Mouse (Mus musculus): ENCODE measurements around the gene Zfp692. TPM values are rescaled to one million over a fixed set of nuclear protein-coding genes. Genes with fewer than 3 reads are reported as not detected.

The Zfp692 gene
- 29.1 and 30.5 TPM in 2 replicates for polyA plus RNA-seq (2015; fragmentation: Nextera tagmentation; extraction: Ambion mirVana)

DNA sequence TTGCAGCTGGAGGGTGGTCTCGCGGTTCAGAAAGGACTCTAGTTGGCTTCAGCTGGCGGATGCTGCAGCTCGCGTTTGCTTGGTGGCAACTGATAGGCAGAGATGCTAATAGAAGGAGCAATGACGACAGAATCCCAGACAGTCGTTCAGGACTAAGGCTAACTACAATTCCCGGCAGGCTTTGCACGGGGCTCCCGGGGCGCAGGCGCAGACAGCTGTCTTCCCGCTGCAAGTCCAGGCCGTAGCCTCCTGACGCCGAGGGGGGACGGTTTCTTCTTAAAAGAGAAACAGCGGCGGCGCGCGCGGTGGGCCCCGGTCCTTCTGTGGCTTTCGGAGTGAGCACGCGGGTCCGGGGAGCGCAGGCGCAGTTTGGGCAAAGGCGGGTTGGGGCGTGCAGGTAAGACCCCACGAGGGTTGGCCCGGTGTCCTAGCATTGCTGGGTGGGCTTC lies at the start of gene Zfp692:
Gene Zfp692, plus strand, starts transcription at position 210 of the 449 bp plus-strand sequence.
- under 1% methylated on average over 34 of the region's 34 CpGs for WGBS
- H3K9me3 ChIP-seq (replicated peaks): no peaks in the 10 kb centered on the region
- peak within 1 kb of the TSS; percentile 58 for H3K4me3 ChIP-seq (replicated peaks)
- H3K4me2 ChIP-seq: peak within 1 kb of the TSS; percentile 90
- peak within 1 kb of the TSS; percentile 90 for H3K27ac ChIP-seq
- ATAC-seq (replicated peaks; ENCODE audit: low FRiP score): peak; percentile 71
- H3K9ac ChIP-seq: peak within 1 kb of the TSS; percentile 59
- H3K36me3 ChIP-seq: peaks cover 20% of the 10 kb centered on the region
- H3K4me1 ChIP-seq: peaks cover 26% of the 10 kb centered on the region
- no peaks in the 10 kb centered on the region for H3K27me3 ChIP-seq

- H3K36me3 ChIP-seq: no peaks in the 10 kb centered on the region
- no peak overlapping the region for H3K9ac ChIP-seq
- H3K27ac ChIP-seq: no peak overlapping the region
- no peak for ATAC-seq (replicated peaks; ENCODE audit: low FRiP score)
- peaks cover 3% of the 10 kb centered on the region; the same call in 1 of the 2 replicates for H3K27me3 ChIP-seq
- no peak overlapping the region for H3K4me3 ChIP-seq (replicated peaks)
- 87% methylated on average over 5 of the region's 5 CpGs for WGBS
- no peaks in the 10 kb centered on the region for H3K9me3 ChIP-seq (replicated peaks)
- no peaks in the 10 kb centered on the region for H3K4me1 ChIP-seq
- no peak overlapping the region for H3K4me2 ChIP-seq
Observed at GRCm38 (mm10) chr11:58257816-58258215, 49.1 kb upstream of the Zfp692 start.

DNA sequence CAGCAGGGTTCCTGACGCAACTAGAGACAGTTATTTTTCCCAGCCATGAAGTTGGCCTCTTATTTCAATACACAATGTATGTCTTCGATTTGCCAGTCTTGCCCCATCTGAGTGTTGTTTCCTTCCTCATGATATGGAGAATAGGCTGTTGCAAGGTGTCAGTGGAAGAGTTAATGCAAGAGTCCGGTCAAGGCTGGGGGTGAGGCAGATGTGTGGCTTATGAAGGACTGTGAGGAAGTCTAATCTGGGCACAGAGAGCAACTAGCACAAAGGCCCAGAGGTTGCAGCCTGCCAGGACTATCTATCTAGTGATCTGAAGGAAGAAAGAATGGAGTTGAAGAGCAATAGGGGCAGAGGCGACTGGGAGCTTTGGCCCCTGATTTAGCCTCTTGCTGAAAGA lies 46.7 kb upstream of the Zfp692 start:
- Histone ChIP-seq H3K27me3 (peaks cover 3% of the 10 kb centered on the region; the same call in 1 of the 2 replicates), H3K4me2 (no peak overlapping the region), H3K36me3 (no peaks in the 10 kb centered on the region), H3K9ac (no peak overlapping the region), H3K4me3 (replicated peaks) (no peak overlapping the region), H3K27ac (no peak overlapping the region), H3K9me3 (replicated peaks) (no peaks in the 10 kb centered on the region), H3K4me1 (no peaks in the 10 kb centered on the region)
- WGBS: 91% methylated on average over 4 of the region's 4 CpGs
- no peak for ATAC-seq (replicated peaks; ENCODE audit: low FRiP score)

DNA sequence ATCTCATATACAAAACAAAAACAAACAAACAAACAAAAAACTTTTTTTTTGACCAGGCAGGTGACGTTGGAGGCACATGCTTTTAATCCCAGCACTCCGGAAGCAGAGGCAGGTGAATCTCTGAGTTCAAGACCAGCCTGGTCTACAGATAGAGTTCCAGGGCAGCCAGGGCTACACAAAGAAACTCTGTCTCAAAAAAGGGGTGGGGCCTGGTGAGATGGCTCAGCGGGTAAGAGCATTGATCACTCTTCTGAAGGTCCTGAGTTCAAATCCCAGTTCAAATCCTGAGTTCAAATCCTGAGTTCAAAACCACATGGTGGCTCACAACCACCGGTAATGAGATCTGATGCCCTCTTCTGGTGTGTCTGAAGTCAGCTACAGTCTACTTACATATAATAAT lies 45.0 kb upstream of the Zfp692 start:
- WGBS: 84% methylated on average over 4 of the region's 4 CpGs
- no peak for ATAC-seq (replicated peaks; ENCODE audit: low FRiP score)
- no peak overlapping the region for H3K27ac ChIP-seq
- no peaks in the 10 kb centered on the region for H3K4me1 ChIP-seq
- no peak overlapping the region for H3K4me2 ChIP-seq
- no peaks in the 10 kb centered on the region for H3K36me3 ChIP-seq
- no peak overlapping the region for H3K4me3 ChIP-seq (replicated peaks)
- H3K27me3 ChIP-seq: peaks cover under 1% of the 10 kb centered on the region; the same call in 1 of the 2 replicates
- no peaks in the 10 kb centered on the region for H3K9me3 ChIP-seq (replicated peaks)
- H3K9ac ChIP-seq: no peak overlapping the region

DNA sequence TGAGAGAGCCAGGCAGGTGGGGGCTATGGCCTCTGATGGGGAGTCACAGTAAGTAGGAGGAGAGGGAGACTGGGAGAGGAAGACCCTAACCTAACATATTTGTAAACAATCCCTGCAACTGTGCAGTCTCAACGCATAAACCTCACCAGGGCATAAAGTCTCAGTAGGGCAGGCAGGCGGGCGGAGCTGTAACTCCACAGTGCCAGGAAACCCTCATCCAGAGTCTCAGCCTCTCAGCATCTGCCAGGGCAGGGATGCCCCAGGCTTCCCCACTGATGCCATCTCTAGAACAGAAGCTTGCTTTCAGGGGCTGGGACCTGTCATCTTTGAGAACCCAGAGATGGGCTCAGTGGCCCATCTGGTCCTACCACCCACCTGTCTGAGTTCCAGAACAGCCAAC lies 44.5 kb upstream of the Zfp692 start:
- ATAC-seq (replicated peaks; ENCODE audit: low FRiP score): no peak
- Histone ChIP-seq H3K9me3 (replicated peaks) (no peaks in the 10 kb centered on the region), H3K36me3 (no peaks in the 10 kb centered on the region), H3K4me3 (replicated peaks) (no peak overlapping the region), H3K27ac (no peak overlapping the region), H3K9ac (no peak overlapping the region), H3K4me2 (no peak overlapping the region), H3K4me1 (no peaks in the 10 kb centered on the region), H3K27me3 (no peaks in the 10 kb centered on the region)
- 88% methylated on average over 3 of the region's 3 CpGs for WGBS

GRCm38 (mm10) chr11:58263516-58263915 lies 43.4 kb upstream of the Zfp692 start:
- Histone ChIP-seq H3K9me3 (replicated peaks) (no peaks in the 10 kb centered on the region), H3K4me2 (no peak overlapping the region), H3K36me3 (no peaks in the 10 kb centered on the region), H3K4me3 (replicated peaks) (no peak overlapping the region), H3K9ac (no peak overlapping the region), H3K27ac (no peak overlapping the region), H3K27me3 (no peaks in the 10 kb centered on the region), H3K4me1 (no peaks in the 10 kb centered on the region)
- WGBS: 78% methylated on average over 2 of the region's 2 CpGs
- no peak for ATAC-seq (replicated peaks; ENCODE audit: low FRiP score)

GRCm38 (mm10) chr11:58264546-58264945 lies 42.3 kb upstream of the Zfp692 start:
- Histone ChIP-seq H3K9ac (no peak overlapping the region), H3K4me2 (no peak overlapping the region), H3K36me3 (no peaks in the 10 kb centered on the region), H3K27ac (no peak overlapping the region), H3K4me3 (replicated peaks) (no peak overlapping the region), H3K9me3 (replicated peaks) (no peaks in the 10 kb centered on the region), H3K4me1 (no peaks in the 10 kb centered on the region), H3K27me3 (no peaks in the 10 kb centered on the region)
- WGBS: 73% methylated on average over 9 of the region's 9 CpGs
- no peak for ATAC-seq (replicated peaks; ENCODE audit: low FRiP score)

DNA sequence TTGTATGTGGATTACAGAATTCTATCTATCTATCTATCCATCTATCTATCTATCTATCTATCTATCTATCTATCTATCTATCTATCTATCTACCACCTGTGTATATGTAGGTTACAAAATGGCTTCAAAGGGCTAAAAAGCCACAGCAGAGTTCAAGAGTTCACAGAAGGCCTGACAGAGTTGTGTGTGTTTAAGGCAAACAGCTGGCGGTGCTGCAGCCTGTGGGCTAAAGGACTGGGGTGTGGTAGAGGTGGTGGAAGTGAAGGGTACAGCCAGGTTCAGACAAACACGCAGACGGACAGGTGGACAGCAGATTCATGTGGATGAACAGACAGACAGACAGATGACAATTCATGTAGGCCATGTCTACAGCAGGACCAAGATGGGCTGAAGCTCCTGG lies 38.6 kb upstream of the Zfp692 start:
- H3K4me1 ChIP-seq: no peaks in the 10 kb centered on the region
- H3K27ac ChIP-seq: no peak overlapping the region
- H3K4me2 ChIP-seq: no peak overlapping the region
- no peak overlapping the region for H3K4me3 ChIP-seq (replicated peaks)
- ATAC-seq (replicated peaks; ENCODE audit: low FRiP score): no peak
- H3K9me3 ChIP-seq (replicated peaks): no peaks in the 10 kb centered on the region
- H3K36me3 ChIP-seq: no peaks in the 10 kb centered on the region
- no peaks in the 10 kb centered on the region for H3K27me3 ChIP-seq
- no peak overlapping the region for H3K9ac ChIP-seq
- 84% methylated on average over 3 of the region's 3 CpGs for WGBS

GRCm38 (mm10) chr11:58274572-58274971 lies 32.3 kb upstream of the Zfp692 start, which contains the start of gene 4930438A08Rik:
Gene 4930438A08Rik, plus strand, starts transcription at chr11:58274799.
- H3K27ac ChIP-seq: no peak within 1 kb of the TSS
- H3K9me3 ChIP-seq (replicated peaks): no peaks in the 10 kb centered on the region
- H3K36me3 ChIP-seq: no peaks in the 10 kb centered on the region
- H3K9ac ChIP-seq: no peak within 1 kb of the TSS
- no peak within 1 kb of the TSS for H3K4me2 ChIP-seq
- no peaks in the 10 kb centered on the region for H3K27me3 ChIP-seq
- no peak within 1 kb of the TSS for H3K4me3 ChIP-seq (replicated peaks)
- ATAC-seq (replicated peaks; ENCODE audit: low FRiP score): no peak
- 57% methylated on average over 2 of the region's 2 CpGs for WGBS
- no peaks in the 10 kb centered on the region for H3K4me1 ChIP-seq

DNA sequence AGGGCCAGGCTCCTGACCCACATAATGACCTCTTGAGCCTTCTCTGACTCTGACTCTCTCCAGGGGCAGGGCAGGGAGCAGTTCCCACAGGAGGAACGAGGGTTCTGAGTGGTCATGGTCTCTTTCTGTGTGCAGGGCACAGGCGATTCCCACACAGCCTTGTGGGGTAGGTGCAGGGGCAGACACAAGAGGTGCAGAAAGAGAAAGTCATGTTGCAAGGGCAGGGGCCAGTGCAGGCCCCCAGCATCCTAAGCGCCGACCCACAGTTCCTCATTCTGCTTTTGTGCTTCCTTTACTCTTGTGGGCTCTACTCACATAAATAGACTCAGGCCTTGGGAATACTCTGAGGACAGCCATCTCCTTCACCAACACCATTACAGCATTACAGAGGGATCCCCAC lies 31.1 kb upstream of the Zfp692 start:
- ATAC-seq (replicated peaks; ENCODE audit: low FRiP score): no peak
- no peak overlapping the region for H3K4me2 ChIP-seq
- 75% methylated on average over 4 of the region's 4 CpGs for WGBS

GRCm38 (mm10) chr11:58281970-58282496 lies 24.8 kb upstream of the Zfp692 start:
- Histone ChIP-seq H3K27ac (no peak overlapping the region), H3K36me3 (no peaks in the 10 kb centered on the region), H3K9me3 (replicated peaks) (no peaks in the 10 kb centered on the region), H3K4me3 (replicated peaks) (no peak overlapping the region), H3K4me1 (no peaks in the 10 kb centered on the region), H3K27me3 (peaks cover 13% of the 10 kb centered on the region), H3K9ac (no peak overlapping the region), H3K4me2 (no peak overlapping the region)
- 84% methylated on average over 13 of the region's 13 CpGs for WGBS
- no peak for ATAC-seq (replicated peaks; ENCODE audit: low FRiP score)

More for the DNA sequence above, 31.1 kb upstream of the Zfp692 start:
- H3K9me3 ChIP-seq (replicated peaks): no peaks in the 10 kb centered on the region
- no peak overlapping the region for H3K27ac ChIP-seq
- no peaks in the 10 kb centered on the region for H3K4me1 ChIP-seq
- H3K4me3 ChIP-seq (replicated peaks): no peak overlapping the region
- no peaks in the 10 kb centered on the region for H3K27me3 ChIP-seq
- no peaks in the 10 kb centered on the region for H3K36me3 ChIP-seq
- H3K9ac ChIP-seq: no peak overlapping the region

DNA sequence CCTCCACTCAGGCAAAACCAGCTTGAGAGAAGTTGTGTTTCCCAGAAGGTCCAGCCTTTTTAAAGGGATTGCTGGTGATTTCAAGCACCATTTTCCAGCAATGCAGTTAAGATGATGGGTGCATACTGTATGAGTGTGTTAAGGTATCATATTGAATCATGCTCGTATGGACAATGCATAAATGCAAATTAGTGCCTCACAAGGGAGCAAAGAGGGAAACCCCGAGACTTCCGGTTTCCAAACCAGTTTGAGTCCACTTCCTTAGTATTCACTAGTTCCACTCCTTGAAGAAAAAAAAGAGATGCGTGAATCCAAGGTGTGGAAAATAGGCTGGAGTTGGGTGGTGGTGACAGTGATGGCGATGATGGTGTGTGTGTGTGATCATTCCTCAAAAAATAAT lies 24.4 kb upstream of the Zfp692 start:
- Histone ChIP-seq H3K36me3 (no peaks in the 10 kb centered on the region), H3K4me1 (no peaks in the 10 kb centered on the region), H3K9ac (no peak overlapping the region), H3K4me2 (no peak overlapping the region), H3K4me3 (replicated peaks) (no peak overlapping the region), H3K9me3 (replicated peaks) (no peaks in the 10 kb centered on the region), H3K27me3 (peaks cover 13% of the 10 kb centered on the region), H3K27ac (no peak overlapping the region)
- ATAC-seq (replicated peaks; ENCODE audit: low FRiP score): no peak
- WGBS: 81% methylated on average over 5 of the region's 5 CpGs

Data from kidney, embryonic 15.5 days (tissue).